Mouse (Mus musculus): Measurements from ENCODE around the gene Smad1. TPM values are rescaled to one million over a fixed set of nuclear protein-coding genes. Genes with fewer than 3 reads are reported as not detected.

The Smad1 gene
- total and polyA plus RNA-seq, 2 experiments from 2014 or later, result 49.1 to 77.2 TPM

- DNase-seq (ENCODE audit: low spot score) (no peak), ATAC-seq (no peak)
- Histone ChIP-seq H3K4me2 (ENCODE audit: low read depth, low read length) (no peak overlapping the region), H3K4me3 (ENCODE audit: low read length) (no peak overlapping the region), H3K27ac (no peak overlapping the region), H3K9ac (replicated peaks; ENCODE audit: low read length) (no peak overlapping the region), H3K27me3 (ENCODE audit: insufficient read depth, low read length) (no peaks in the 10 kb centered on the region), H3K36me3 (ENCODE audit: insufficient read depth, low read length) (no peaks in the 10 kb centered on the region), H3K4me1 (ENCODE audit: insufficient read depth, low read length) (no peaks in the 10 kb centered on the region), H3K9me3 (ENCODE audit: low read length) (no peaks in the 10 kb centered on the region)
- TF ChIP-seq CTCF (IDR thresholded peaks at IDR 0.05; ENCODE audit: low read depth), result no peak
- WGBS, result 55% methylated on average over 3 of the region's 3 CpGs
Observed at GRCm38 (mm10) chr8:79324036-79324435, 75.3 kb downstream of the Smad1 start.

- TF ChIP-seq CTCF (IDR thresholded peaks at IDR 0.05; ENCODE audit: low read depth), result no peak
- no peak overlapping the region for H3K4me3 ChIP-seq (ENCODE audit: low read length)
- 73% methylated on average over 7 of the region's 7 CpGs for WGBS
- no peaks in the 10 kb centered on the region for H3K4me1 ChIP-seq (ENCODE audit: insufficient read depth, low read length)
- H3K9ac ChIP-seq (replicated peaks; ENCODE audit: low read length), result no peak overlapping the region
- H3K36me3 ChIP-seq (ENCODE audit: insufficient read depth, low read length), result no peaks in the 10 kb centered on the region
- DNase-seq (ENCODE audit: low spot score), result no peak
- no peaks in the 10 kb centered on the region for H3K9me3 ChIP-seq (ENCODE audit: low read length)
- no peaks in the 10 kb centered on the region for H3K27me3 ChIP-seq (ENCODE audit: insufficient read depth, low read length)
- H3K4me2 ChIP-seq (ENCODE audit: low read depth, low read length), result no peak overlapping the region
- no peak for ATAC-seq
- no peak overlapping the region for H3K27ac ChIP-seq
Observed at GRCm38 (mm10) chr8:79323121-79323520, 76.2 kb downstream of the Smad1 start.

- Histone ChIP-seq H3K36me3 (ENCODE audit: insufficient read depth, low read length) (no peaks in the 10 kb centered on the region), H3K9me3 (ENCODE audit: low read length) (no peaks in the 10 kb centered on the region), H3K27me3 (ENCODE audit: insufficient read depth, low read length) (no peaks in the 10 kb centered on the region), H3K27ac (no peak overlapping the region), H3K4me3 (ENCODE audit: low read length) (no peak overlapping the region), H3K9ac (replicated peaks; ENCODE audit: low read length) (no peak overlapping the region), H3K4me2 (ENCODE audit: low read depth, low read length) (no peak overlapping the region), H3K4me1 (ENCODE audit: insufficient read depth, low read length) (no peaks in the 10 kb centered on the region)
- no peak for DNase-seq (ENCODE audit: low spot score)
- no peak for ATAC-seq
- WGBS, result 72% methylated on average over 2 of the region's 2 CpGs
- no peak for TF ChIP-seq CTCF (IDR thresholded peaks at IDR 0.05; ENCODE audit: low read depth)
Observed at GRCm38 (mm10) chr8:79310801-79311200, 88.5 kb downstream of the Smad1 start.

- ATAC-seq, result no peak
- H3K36me3 ChIP-seq (ENCODE audit: insufficient read depth, low read length), result no peaks in the 10 kb centered on the region
- no peak for TF ChIP-seq CTCF (IDR thresholded peaks at IDR 0.05; ENCODE audit: low read depth)
- H3K9ac ChIP-seq (replicated peaks; ENCODE audit: low read length), result no peak overlapping the region
- no peak for DNase-seq (ENCODE audit: low spot score)
- H3K27ac ChIP-seq, result no peak overlapping the region
- no peaks in the 10 kb centered on the region for H3K27me3 ChIP-seq (ENCODE audit: insufficient read depth, low read length)
- WGBS, result 71% methylated on average over 5 of the region's 5 CpGs
- no peak overlapping the region for H3K4me2 ChIP-seq (ENCODE audit: low read depth, low read length)
- H3K9me3 ChIP-seq (ENCODE audit: low read length), result no peaks in the 10 kb centered on the region
- no peaks in the 10 kb centered on the region for H3K4me1 ChIP-seq (ENCODE audit: insufficient read depth, low read length)
- H3K4me3 ChIP-seq (ENCODE audit: low read length), result no peak overlapping the region
Observed at GRCm38 (mm10) chr8:79305941-79306340, 93.4 kb downstream of the Smad1 start.

GRCm38 (mm10) chr8:79301548-79301947 lies 97.8 kb downstream of the Smad1 start:
- H3K27ac ChIP-seq, result no peak overlapping the region
- no peak overlapping the region for H3K9ac ChIP-seq (replicated peaks; ENCODE audit: low read length)
- no peaks in the 10 kb centered on the region for H3K4me1 ChIP-seq (ENCODE audit: insufficient read depth, low read length)
- H3K4me2 ChIP-seq (ENCODE audit: low read depth, low read length), result no peak overlapping the region
- DNase-seq (ENCODE audit: low spot score) (no peak), ATAC-seq (no peak)
- no peaks in the 10 kb centered on the region for H3K36me3 ChIP-seq (ENCODE audit: insufficient read depth, low read length)
- no peaks in the 10 kb centered on the region for H3K27me3 ChIP-seq (ENCODE audit: insufficient read depth, low read length)
- 86% methylated on average over 3 of the region's 3 CpGs for WGBS
- H3K9me3 ChIP-seq (ENCODE audit: low read length), result no peaks in the 10 kb centered on the region
- H3K4me3 ChIP-seq (ENCODE audit: low read length), result no peak overlapping the region
- TF ChIP-seq CTCF (IDR thresholded peaks at IDR 0.05; ENCODE audit: low read depth), result no peak

- DNase-seq (ENCODE audit: low spot score) (no peak), ATAC-seq (no peak)
- Histone ChIP-seq H3K9ac (replicated peaks; ENCODE audit: low read length) (no peak overlapping the region), H3K4me3 (ENCODE audit: low read length) (no peak overlapping the region), H3K9me3 (ENCODE audit: low read length) (no peaks in the 10 kb centered on the region), H3K27ac (no peak overlapping the region), H3K4me1 (ENCODE audit: insufficient read depth, low read length) (no peaks in the 10 kb centered on the region), H3K4me2 (ENCODE audit: low read depth, low read length) (no peak overlapping the region), H3K27me3 (ENCODE audit: insufficient read depth, low read length) (no peaks in the 10 kb centered on the region), H3K36me3 (ENCODE audit: insufficient read depth, low read length) (no peaks in the 10 kb centered on the region)
- WGBS, result 84% methylated on average over 5 of the region's 5 CpGs
- TF ChIP-seq CTCF (IDR thresholded peaks at IDR 0.05; ENCODE audit: low read depth), result 0 out of 2 replicates have a peak, but pooled peaks have one; percentile 10
Observed at GRCm38 (mm10) chr8:79299704-79300103, 99.6 kb downstream of the Smad1 start.

GRCm38 (mm10) chr8:79297763-79298162 lies 101.6 kb downstream of the Smad1 start:
- ATAC-seq, result no peak
- H3K9me3 ChIP-seq (ENCODE audit: low read length), result no peaks in the 10 kb centered on the region
- H3K36me3 ChIP-seq (ENCODE audit: insufficient read depth, low read length), result no peaks in the 10 kb centered on the region
- H3K27ac ChIP-seq, result no peak overlapping the region
- H3K9ac ChIP-seq (replicated peaks; ENCODE audit: low read length), result no peak overlapping the region
- TF ChIP-seq CTCF (IDR thresholded peaks at IDR 0.05; ENCODE audit: low read depth), result peak; percentile 87
- H3K4me2 ChIP-seq (ENCODE audit: low read depth, low read length), result no peak overlapping the region
- H3K4me3 ChIP-seq (ENCODE audit: low read length), result no peak overlapping the region
- H3K27me3 ChIP-seq (ENCODE audit: insufficient read depth, low read length), result no peaks in the 10 kb centered on the region
- H3K4me1 ChIP-seq (ENCODE audit: insufficient read depth, low read length), result peaks cover 11% of the 10 kb centered on the region
- WGBS, result 26% methylated on average over 3 of the region's 3 CpGs
- DNase-seq (ENCODE audit: low spot score), result peak; percentile 85
